Mouse (Mus musculus) liver, postnatal 0 days (tissue): ENCODE measurements around the gene Mxra7.

Experiments used
- CTCF ChIP-seq: sonication (generic); IDR thresholded peaks from 2 replicates; pipeline ENCODE4 v1.5.1; 2016; ENCODE audit warnings: antibody characterized with exemption, low read depth
- EP300 ChIP-seq: IDR thresholded peaks from 2 replicates; pipeline ENCODE4 v1.6.1; 2016; ENCODE audit warnings: antibody characterized with exemption, low read depth, mild to moderate bottlenecking

- no peak for TF ChIP-seq CTCF
- TF ChIP-seq EP300 = no peak
Observed at GRCm38 (mm10) chr11:116864444-116864843, 36.6 kb upstream of the Mxra7 start.
